Mouse (Mus musculus) CH12.LX (cell line): ENCODE results near the gene Kank1. TPM values are rescaled to one million over a fixed set of nuclear protein-coding genes. Genes with fewer than 3 reads are reported as not detected.

Source experiments
- DNase-seq: peaks from one replicate; pipeline ENCODE4 v3.0.0-alpha.2; 2013; ENCODE audit errors: extremely low read depth
- H3K27ac ChIP-seq: 2 replicates; pipeline ENCODE4 v1.5.1; 2012; ENCODE audit warnings: low read depth, mild to moderate bottlenecking, control low read depth, moderate library complexity; ENCODE audit not compliant: insufficient read depth
- H3K27me3 ChIP-seq: replicated peaks from 2 replicates; pipeline ENCODE3; 2012; ENCODE audit warnings: inconsistent platforms
- H3K36me3 ChIP-seq, 2 experiments: replicated peaks in 1 of 2; 2 replicates each; pipeline versions ENCODE3 to v1.6.1; 2012; ENCODE audit warnings: inconsistent platforms in 1 of 2, low read length in 1 of 2, mild to moderate bottlenecking in 1 of 2, mixed read lengths in 1 of 2, moderate library complexity in 1 of 2; ENCODE audit not compliant: control insufficient read depth in 1 of 2, insufficient read depth in 1 of 2
- H3K4me1 ChIP-seq, 2 experiments: 2 replicates each; pipeline ENCODE4 v1.6.1; 2012; ENCODE audit warnings: inconsistent platforms in 1 of 2, moderate library complexity in 1 of 2; ENCODE audit not compliant: insufficient read depth in 2 of 2, control insufficient read depth in 1 of 2
- H3K4me2 ChIP-seq: 2 replicates; pipeline ENCODE4 v1.6.1; 2012; ENCODE audit warnings: low read depth, mild to moderate bottlenecking, control low read depth; ENCODE audit not compliant: poor library complexity, insufficient read depth, severe bottlenecking
- H3K4me3 ChIP-seq, 3 experiments: fragments of 150-350 bp in 1 of 3; sonication (generic) in 1 of 3; replicated peaks in 1 of 3; 2 replicates each; pipeline versions ENCODE3 to v1.5.1; 2011 to 2012; ENCODE audit warnings: low read depth in 2 of 3, low read length in 2 of 3, mild to moderate bottlenecking in 2 of 3, moderate library complexity in 2 of 3, control low read depth in 1 of 3, improper control_type of control experiment in 1 of 3, inconsistent platforms in 1 of 3, mixed read lengths in 1 of 3; ENCODE audit not compliant: poor library complexity in 1 of 3
- H3K79me2 ChIP-seq: replicated peaks from 2 replicates; pipeline ENCODE4 v1.6.1; 2012; ENCODE audit warnings: mild to moderate bottlenecking, moderate library complexity; ENCODE audit not compliant: control insufficient read depth, poor library complexity, insufficient read depth, severe bottlenecking; ENCODE audit errors: extremely low read depth
- H3K9ac ChIP-seq: 2 replicates; pipeline ENCODE4 v1.6.1; 2012; ENCODE audit warnings: low read depth, mild to moderate bottlenecking, control low read depth, moderate library complexity; ENCODE audit not compliant: insufficient read depth
- H3K9me3 ChIP-seq: replicated peaks from 2 replicates; pipeline ENCODE3; 2012; ENCODE audit warnings: low read length, inconsistent platforms, mixed read lengths
- BHLHE40 ChIP-seq: IDR thresholded peaks from 2 replicates; pipeline ENCODE4 v1.6.1; 2011; ENCODE audit warnings: mild to moderate bottlenecking, low read depth, low read length, improper control_type of control experiment
- E2F4 ChIP-seq: IDR thresholded peaks from 2 replicates; pipeline ENCODE4 v1.6.1; 2011; ENCODE audit warnings: low read depth, low read length, improper control_type of control experiment; ENCODE audit not compliant: insufficient replicate concordance
- EP300 ChIP-seq: IDR thresholded peaks from 2 replicates; pipeline ENCODE4 v1.6.1; 2011; ENCODE audit warnings: low read length, improper control_type of control experiment
- IRF4 ChIP-seq: IDR thresholded peaks from 2 replicates; pipeline ENCODE4 v1.6.1; 2014; ENCODE audit warnings: low read depth, mild to moderate bottlenecking, inconsistent platforms, low read length, improper control_type of control experiment
- JUN ChIP-seq: IDR thresholded peaks from 2 replicates; pipeline ENCODE4 v1.6.1; 2011; ENCODE audit warnings: low read depth, mild to moderate bottlenecking, low read length, improper control_type of control experiment, moderate library complexity; ENCODE audit not compliant: insufficient read depth
- JUND ChIP-seq: conservative IDR thresholded peaks from 2 replicates; pipeline ENCODE4 v1.6.1; 2011; ENCODE audit warnings: low read depth, low read length, improper control_type of control experiment
- KAT2A ChIP-seq: IDR thresholded peaks from 2 replicates; pipeline ENCODE4 v1.6.1; 2012; ENCODE audit warnings: low read length, improper control_type of control experiment, inconsistent platforms; ENCODE audit not compliant: insufficient replicate concordance
- MAFK ChIP-seq: IDR thresholded peaks from 2 replicates; pipeline ENCODE4 v1.6.1; 2011; ENCODE audit warnings: low read length, improper control_type of control experiment; ENCODE audit not compliant: insufficient replicate concordance
- MXI1 ChIP-seq: IDR thresholded peaks from 2 replicates; pipeline ENCODE4 v1.6.1; 2011; ENCODE audit warnings: mild to moderate bottlenecking, low read depth, low read length, improper control_type of control experiment
- PAX5 ChIP-seq: IDR thresholded peaks from 2 replicates; pipeline ENCODE4 v1.6.1; 2012; ENCODE audit warnings: low read length, inconsistent platforms, mixed read lengths
- POLR2AphosphoS2 ChIP-seq: IDR thresholded peaks from 2 replicates; pipeline ENCODE4 v1.6.1; 2011; ENCODE audit warnings: low read depth, low read length, improper control_type of control experiment
- RCOR1 ChIP-seq: conservative IDR thresholded peaks from 2 replicates; pipeline ENCODE4 v1.6.1; 2012; ENCODE audit warnings: low read depth, mild to moderate bottlenecking, inconsistent platforms, low read length, improper control_type of control experiment
- TBP ChIP-seq: conservative IDR thresholded peaks from 2 replicates; pipeline ENCODE4 v1.6.1; 2011; ENCODE audit warnings: low read depth, low read length, improper control_type of control experiment
- USF1 ChIP-seq: IDR thresholded peaks from 2 replicates; pipeline ENCODE4 v1.6.1; 2014; ENCODE audit warnings: low read depth, mild to moderate bottlenecking, inconsistent platforms, low read length, improper control_type of control experiment
- USF2 ChIP-seq: conservative IDR thresholded peaks from 2 replicates; pipeline ENCODE4 v1.6.1; 2011; ENCODE audit warnings: low read depth, low read length, improper control_type of control experiment
- ZC3H11A ChIP-seq: IDR thresholded peaks from 2 replicates; pipeline ENCODE4 v1.6.1; 2012; ENCODE audit warnings: low read depth, mild to moderate bottlenecking, inconsistent platforms, low read length, improper control_type of control experiment
- dilution Hi-C: fragments of 300-500 bp; cut with MboI; formaldehyde crosslinking; loops from 2 replicates; pipeline ENCODE4 v1.14.3; 2020; ENCODE audit warnings: low sequenced_read_pairs; ENCODE audit not compliant: extremely low pct_unique_long_range_greater_than_20kb, extremely low pct_ligation_motif_present
- in situ Hi-C: fragments of 300-500 bp; cut with MboI; formaldehyde crosslinking; loops from 3 replicates; pipeline ENCODE4 v1.14.3; 2019; ENCODE audit warnings: low sequenced_read_pairs, low pct_ligation_motif_present, low pct_unique_long_range_greater_than_20kb, mixed read lengths
- polyA plus RNA-seq: library from polyadenylated mRNA; unstranded; fragments of >175 nt; gene quantifications from 2 replicates; pipeline ENCODE4 v1.2.1, GENCODE M21; 2012; ENCODE audit warnings: low read depth; ENCODE audit not compliant: insufficient read length
- total RNA-seq, 2 experiments: library from RNA; depleted of rRNA; stranded (reverse); fragments of 300-350 nt in 1 of 2; fragments of >200 nt in 1 of 2; gene quantifications; 2 replicates each; pipeline ENCODE4 v1.2.3; 2012 to 2014

Kank1 gene
- total and polyA plus RNA-seq, 3 experiments = 0.10 to 0.13 (median 0.12) TPM

- no peak overlapping the region for H3K4me2 ChIP-seq
- no peak for DNase-seq
- H3K27me3 ChIP-seq = no peaks in the 10 kb centered on the region
- H3K36me3 ChIP-seq = no peaks in the 10 kb centered on the region
- H3K27ac ChIP-seq = no peak overlapping the region
- no peak overlapping the region for H3K4me3 ChIP-seq
- no peak overlapping the region for H3K9ac ChIP-seq
- no peaks in the 10 kb centered on the region for H3K79me2 ChIP-seq
- no peak for TF ChIP-seq MXI1
- no peak for TF ChIP-seq USF2
- no peak for TF ChIP-seq KAT2A
- no peak for TF ChIP-seq EP300
- no peak for TF ChIP-seq POLR2AphosphoS2
- no peak for TF ChIP-seq RCOR1
- TF ChIP-seq ZC3H11A = no peak
- TF ChIP-seq MAFK = no peak
- TF ChIP-seq TBP = no peak
- dilution Hi-C loops (no loop called here), in situ Hi-C loops (loop anchor here (25.0 kb wide), 2 partner anchors 95 to 295 kb away; no protein-coding TSS in a partner anchor)
- H3K4me1 ChIP-seq = peaks cover 12 to 23% of the 10 kb centered on the region in 2 experiments
- H3K9me3 ChIP-seq = no peaks in the 10 kb centered on the region
Observed at GRCm38 (mm10) chr19:25342026-25342425, 105.3 kb downstream of the Kank1 start.

GRCm38 (mm10) chr19:25343657-25344322 is 107.0 kb downstream of the Kank1 start:
- in situ Hi-C loops = loop anchor here (25.0 kb wide), 2 partner anchors 94 to 294 kb away; no protein-coding TSS in a partner anchor
- H3K27ac ChIP-seq = no peak overlapping the region
- H3K36me3 ChIP-seq = no peaks in the 10 kb centered on the region
- H3K4me2 ChIP-seq = no peak overlapping the region
- no peak for TF ChIP-seq ZC3H11A
- no peak for TF ChIP-seq MAFK
- TF ChIP-seq IRF4 = no peak
- TF ChIP-seq JUN = no peak
- TF ChIP-seq USF1 = no peak
- TF ChIP-seq E2F4 = no peak
- no peak for TF ChIP-seq RCOR1
- TF ChIP-seq BHLHE40 = no peak
- TF ChIP-seq JUND = no peak
- TF ChIP-seq PAX5 = no peak
- DNase-seq = no peak
- H3K27me3 ChIP-seq = no peaks in the 10 kb centered on the region
- H3K4me1 ChIP-seq = peaks cover 12 to 23% of the 10 kb centered on the region in 2 experiments
- H3K9me3 ChIP-seq = no peaks in the 10 kb centered on the region
- H3K9ac ChIP-seq = no peak overlapping the region
- H3K4me3 ChIP-seq = no peak overlapping the region
- dilution Hi-C loops = no loop called here
- no peaks in the 10 kb centered on the region for H3K79me2 ChIP-seq
